Mouse (Mus musculus) liver, embryonic 11.5 days (tissue): ENCODE data around the gene Gm16503. TPM values are rescaled to one million over a fixed set of nuclear protein-coding genes. Genes with fewer than 3 reads are reported as not detected.
"Not testable (repeated sequence)": the region's sequence is repeated elsewhere in the genome, so short reads cannot be mapped to it uniquely, and the experiment has no call there.

ENCODE experiments used
- ATAC-seq: fragments of 200-750 bp; cut with Nextera tagmentation; replicated peaks from 2 replicates; pipeline ENCODE4 v1.8.0; 2017; ENCODE audit warnings: moderate number of reproducible peaks, mild to moderate bottlenecking, moderate TSS enrichment, moderate library complexity; ENCODE audit not compliant: low FRiP score
- DNase-seq: peaks from one replicate; pipeline ENCODE4 v3.0.0-alpha.2; 2017; ENCODE audit warnings: low spot score
- H3K27ac ChIP-seq: fragments of 300-500 bp; sonication (generic); 2 replicates; pipeline ENCODE4 v1.5.1; 2014; ENCODE audit warnings: mild to moderate bottlenecking, low read depth, low read length, control low read depth
- H3K27me3 ChIP-seq: fragments of 300-500 bp; sonication (generic); replicated peaks from 2 replicates; pipeline ENCODE4 v1.6.1; 2014; ENCODE audit warnings: low read length, mixed read lengths; ENCODE audit not compliant: control insufficient read depth, insufficient read depth
- H3K36me3 ChIP-seq: fragments of 300-500 bp; sonication (generic); 2 replicates; pipeline ENCODE4 v1.6.1; 2014; ENCODE audit warnings: mild to moderate bottlenecking, low read length, moderate library complexity, mixed read lengths; ENCODE audit not compliant: control insufficient read depth, insufficient read depth
- H3K4me1 ChIP-seq: fragments of 300-500 bp; sonication (generic); replicated peaks from 2 replicates; pipeline ENCODE4 v1.6.1; 2014; ENCODE audit warnings: low read length, mixed read lengths; ENCODE audit not compliant: control insufficient read depth, insufficient read depth
- H3K4me2 ChIP-seq: fragments of 300-500 bp; sonication (generic); 2 replicates; pipeline ENCODE4 v1.6.1; 2014; ENCODE audit warnings: mild to moderate bottlenecking, control low read depth, moderate library complexity
- H3K4me3 ChIP-seq: fragments of 300-500 bp; sonication (generic); 2 replicates; pipeline ENCODE4 v1.5.1; 2014; ENCODE audit warnings: low read depth, low read length, control low read depth
- H3K9ac ChIP-seq: fragments of 300-500 bp; sonication (generic); 2 replicates; pipeline ENCODE4 v1.6.1; 2014; ENCODE audit warnings: low read depth, low read length, control low read depth
- H3K9me3 ChIP-seq: fragments of 300-500 bp; sonication (generic); 2 replicates; pipeline ENCODE4 v1.6.1; 2016; ENCODE audit warnings: low read length, inconsistent platforms, mixed read lengths; ENCODE audit not compliant: control insufficient read depth
- WGBS: fragments of 180-500 bp; shearing (Covaris S2); extraction: QIAGEN DNeasy Blood & Tissue Kit; methylation state at CpG from one replicate; pipeline ENCODE4 v1.1.7; 2014; 5-methylcytosine and 5-hydroxymethylcytosine counted together
- polyA plus RNA-seq: library from polyadenylated mRNA; unstranded; fragments of >200 nt; fragmentation: Nextera tagmentation; extraction: Ambion mirVana; gene quantifications from 2 replicates; pipeline ENCODE4 v1.2.1, GENCODE M21; 2014

Gene Gm16503
- polyA plus RNA-seq, 1 experiment from 2014 or later, result 0.21 TPM

GRCm38 (mm10) chr4:147579371-147579770 is 39.4 kb downstream of the Gm16503 start:
- not testable (repeated sequence) for H3K4me3 ChIP-seq, H3K4me1 ChIP-seq, H3K9ac ChIP-seq, ATAC-seq, H3K27me3 ChIP-seq, H3K27ac ChIP-seq, DNase-seq, H3K36me3 ChIP-seq, H3K4me2 ChIP-seq, H3K9me3 ChIP-seq
- 72% methylated on average over 4 of the region's 4 CpGs for WGBS

- DNase-seq (no peak), ATAC-seq (peak; percentile 51)
- peaks cover 10% of the 10 kb centered on the region for H3K9me3 ChIP-seq
- H3K4me2 ChIP-seq, result no peak overlapping the region
- H3K36me3 ChIP-seq, result no peaks in the 10 kb centered on the region
- H3K9ac ChIP-seq, result no peak overlapping the region
- 59% methylated on average over 1 of the region's 1 CpGs for WGBS
- H3K4me3 ChIP-seq, result no peak overlapping the region
- no peak overlapping the region for H3K27ac ChIP-seq
- no peaks in the 10 kb centered on the region for H3K4me1 ChIP-seq
- no peaks in the 10 kb centered on the region for H3K27me3 ChIP-seq
Observed at GRCm38 (mm10) chr4:147586511-147587473, 46.8 kb downstream of the Gm16503 start.

Other genes with a start within 250 kb of the Gm16503 start
- 0.34 and 0.39 TPM in 2 replicates for gene Zfp988, start 234.5 kb upstream of the Gm16503 start, polyA plus RNA-seq
- gene Zfp978, start 178.9 kb upstream of the Gm16503 start, polyA plus RNA-seq, result 0.37 and 0.55 TPM in 2 replicates
- gene Zfp982, start 47.8 kb upstream of the Gm16503 start, polyA plus RNA-seq, result 8.8 and 9.0 TPM in 2 replicates
- 0.38 and 0.47 TPM in 2 replicates for gene Zfp985, start 13.1 kb downstream of the Gm16503 start, polyA plus RNA-seq
- 11.7 and 13.0 TPM in 2 replicates for gene Zfp979, start 102.3 kb downstream of the Gm16503 start, polyA plus RNA-seq
- not detected in 2 replicates for gene Zfp534, start 162.3 kb downstream of the Gm16503 start, polyA plus RNA-seq